Mouse (Mus musculus) lung, postnatal 0 days (tissue): Measurements from ENCODE around the gene Cdip1.

ENCODE experiments used
- CTCF ChIP-seq: IDR thresholded peaks from 2 replicates; pipeline ENCODE4 v1.5.1; 2016; ENCODE audit warnings: antibody characterized with exemption, mild to moderate bottlenecking
- EP300 ChIP-seq: IDR thresholded peaks from 2 replicates; pipeline ENCODE4 v1.6.1; 2016; ENCODE audit warnings: antibody characterized with exemption, mild to moderate bottlenecking, control low read depth

GRCm38 (mm10) chr16:4713861-4714710, 76.0 kb downstream of the Cdip1 start:
- TF ChIP-seq CTCF (no peak), EP300 (no peak)
